ENCODE assay signal across 1 mouse cellular context in the genomic region with DNA sequence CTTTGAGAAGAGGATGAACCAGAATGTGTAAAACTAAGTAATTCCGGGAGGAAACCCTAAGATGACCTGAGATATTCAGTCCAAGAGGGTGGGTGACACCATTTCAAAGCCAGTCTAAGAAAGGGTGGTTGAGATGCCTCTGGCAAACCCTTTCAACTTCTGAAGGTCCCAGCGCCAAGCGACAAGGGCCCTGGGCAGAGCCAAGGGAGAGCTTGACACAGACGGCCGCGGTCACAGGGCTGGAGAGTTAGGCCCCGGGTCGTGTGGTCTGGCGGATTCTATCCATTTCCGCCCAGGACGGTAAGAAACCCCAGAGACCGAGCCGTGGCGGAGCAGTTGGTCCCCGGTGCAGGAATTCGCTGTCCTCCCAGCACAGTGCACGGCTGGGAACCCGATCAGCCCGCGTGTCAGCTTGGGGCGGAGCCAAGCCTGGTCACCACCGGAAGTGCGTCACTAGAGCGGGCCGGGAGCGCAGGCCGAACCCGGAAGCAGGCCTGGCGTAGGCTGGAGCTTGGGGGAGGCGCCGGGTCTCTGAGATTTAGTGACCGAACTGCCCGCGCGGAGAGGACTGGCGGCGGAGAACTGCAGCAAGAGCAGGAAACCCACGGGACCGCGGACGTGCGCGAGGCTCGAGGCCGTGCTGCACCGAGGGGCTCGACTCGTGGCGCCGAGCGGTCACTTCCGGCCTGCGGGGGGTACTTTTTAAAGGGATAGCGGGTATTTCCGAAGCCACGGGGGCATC.
TF ChIP-seq lines count a peak whose summit lies in the region.

No protein-coding gene starts in this region.

TF ChIP-seq in CH12.LX, 34 proteins besides CTCF, POLR2A, EP300 and RAD21:
- peak; percentile 92 for TF ChIP-seq NELFE (IDR thresholded peaks at IDR 0.05; ENCODE audit: low read depth, low read length)
- peak; percentile 78 for TF ChIP-seq MXI1 (IDR thresholded peaks at IDR 0.05; ENCODE audit: low read depth, low read length)
- no peak for TF ChIP-seq ZNF384 (IDR thresholded peaks at IDR 0.05; ENCODE audit: low read depth, low read length)
- peak; percentile 80 for TF ChIP-seq MYC (IDR thresholded peaks at IDR 0.05; ENCODE audit: low read depth, low read length)
- TF ChIP-seq ELF1 (IDR thresholded peaks at IDR 0.05; ENCODE audit: low read depth, low read length) = peak; percentile 99
- TF ChIP-seq ZMIZ1 (IDR thresholded peaks at IDR 0.05; ENCODE audit: low read depth, low read length) = peak; percentile 87
- peak; percentile 50; the same call in 1 of the 2 replicates for TF ChIP-seq TBP (conservative IDR thresholded peaks at IDR 0.05; ENCODE audit: low read depth, low read length)
- peak; percentile 80 for TF ChIP-seq MAX (IDR thresholded peaks at IDR 0.05; ENCODE audit: low read length)
- peak; percentile 84 for TF ChIP-seq SIN3A (IDR thresholded peaks at IDR 0.05; ENCODE audit: low read length)
- TF ChIP-seq MEF2A (IDR thresholded peaks at IDR 0.05; ENCODE audit: borderline replicate concordance, low read depth, low read length) = 0 out of 2 replicates have a peak, but pooled peaks have one; percentile 9
- peak; percentile 87 for TF ChIP-seq HCFC1 (IDR thresholded peaks at IDR 0.05; ENCODE audit: low read depth, low read length)
- TF ChIP-seq TCF12 (IDR thresholded peaks at IDR 0.05; ENCODE audit: low read depth, low read length) = peak; percentile 83
- TF ChIP-seq NRF1 (IDR thresholded peaks at IDR 0.05; ENCODE audit: low read depth, low read length) = peak; percentile 28; the same call in 1 of the 2 replicates
- TF ChIP-seq GABPA (IDR thresholded peaks at IDR 0.05; ENCODE audit: insufficient replicate concordance, low read depth, low read length) = no peak
- TF ChIP-seq ETS1 (conservative IDR thresholded peaks at IDR 0.05; ENCODE audit: low read depth, low read length) = no peak; the same call in 1 of the 2 replicates
- TF ChIP-seq PAX5 (IDR thresholded peaks at IDR 0.05; ENCODE audit: low read length) = no peak
- no peak for TF ChIP-seq E2F4 (IDR thresholded peaks at IDR 0.05; ENCODE audit: insufficient replicate concordance, low read depth, low read length)
- no peak for TF ChIP-seq BHLHE40 (IDR thresholded peaks at IDR 0.05; ENCODE audit: low read depth, low read length)
- TF ChIP-seq IRF4 (IDR thresholded peaks at IDR 0.05; ENCODE audit: low read depth, low read length) = peak; percentile 35; the same call in 1 of the 2 replicates
- TF ChIP-seq JUND (conservative IDR thresholded peaks at IDR 0.05; ENCODE audit: low read depth, low read length) = no peak
- TF ChIP-seq USF2 (conservative IDR thresholded peaks at IDR 0.05; ENCODE audit: low read depth, low read length) = no peak
- TF ChIP-seq ZC3H11A (IDR thresholded peaks at IDR 0.05; ENCODE audit: low read depth, low read length) = no peak
- no peak for TF ChIP-seq USF1 (IDR thresholded peaks at IDR 0.05; ENCODE audit: low read depth, low read length)
- TF ChIP-seq KAT2A (IDR thresholded peaks at IDR 0.05; ENCODE audit: insufficient replicate concordance, low read length) = peak; percentile 76; the same call in 1 of the 2 replicates
- no peak for TF ChIP-seq RCOR1 (conservative IDR thresholded peaks at IDR 0.05; ENCODE audit: low read depth, low read length)
- TF ChIP-seq POLR2AphosphoS2 (IDR thresholded peaks at IDR 0.05; ENCODE audit: low read depth, low read length) = peak; percentile 89
- no peak for TF ChIP-seq ZKSCAN1 (IDR thresholded peaks at IDR 0.05; ENCODE audit: borderline replicate concordance, low read depth, low read length)
- TF ChIP-seq MAZ (IDR thresholded peaks at IDR 0.05; ENCODE audit: low read depth, low read length) = no peak
